Mouse (Mus musculus) colon, adult 2 months (tissue): ENCODE results near the gene Mrpl45. TPM values are rescaled to one million over a fixed set of nuclear protein-coding genes. Genes with fewer than 3 reads are reported as not detected.

Experiments used
- polyA plus RNA-seq: library from polyadenylated mRNA; depleted of rRNA; stranded (reverse); fragments of >200 nt; gene quantifications from 2 replicates; pipeline ENCODE4 v1.2.3, GENCODE M21; 2012; rRNA removed

Gene Mrpl45
- 9.4 and 10.0 TPM in 2 replicates for polyA plus RNA-seq

GRCm38 (mm10) chr11:97315504-97316503 is at the start of gene Mrpl45:
Gene Mrpl45 (plus strand): TSS chr11:97315716.

GRCm38 (mm10) chr11:97280216-97280861 is 35.2 kb upstream of the Mrpl45 start, which contains the start of gene Npepps:
Gene Npepps (minus strand): TSS chr11:97280638.

GRCm38 (mm10) chr11:97352027-97352684 is 36.6 kb downstream of the Mrpl45 start, which contains the start of gene Gpr179:
Gene Gpr179 (minus strand): TSS chr11:97352077.

GRCm38 (mm10) chr11:97361948-97362648 is 46.6 kb downstream of the Mrpl45 start, which contains the start of gene Socs7:
Gene Socs7 (plus strand): TSS chr11:97362551.

Other genes starting within 250 kb of the Mrpl45 start
- gene Tbx21, start 200.4 kb upstream of the Mrpl45 start, polyA plus RNA-seq = 0.25 and 0.54 TPM in 2 replicates
- gene Tbkbp1, start 164.2 kb upstream of the Mrpl45 start, polyA plus RNA-seq = 7.7 and 7.8 TPM in 2 replicates
- gene Kpnb1, start 127.8 kb upstream of the Mrpl45 start, polyA plus RNA-seq = 16.9 and 20.8 TPM in 2 replicates
- gene Npepps, start 35.1 kb upstream of the Mrpl45 start, polyA plus RNA-seq = 28.1 and 39.9 TPM in 2 replicates
- gene Gpr179, start 36.4 kb downstream of the Mrpl45 start, polyA plus RNA-seq = 0.09 TPM in 2 replicates
- gene Socs7, start 46.8 kb downstream of the Mrpl45 start, polyA plus RNA-seq = 6.0 and 6.6 TPM in 2 replicates
- 21.4 and 23.5 TPM in 2 replicates for gene Arhgap23, start 99.8 kb downstream of the Mrpl45 start, polyA plus RNA-seq
- not detected in 2 replicates for gene 4933428G20Rik, start 184.6 kb downstream of the Mrpl45 start, polyA plus RNA-seq